Mouse (Mus musculus) gastrocnemius, postnatal 10 days (tissue): ENCODE measurements around the gene Spib. TPM values are rescaled to one million over a fixed set of nuclear protein-coding genes. Genes with fewer than 3 reads are reported as not detected.

Source experiments
- DNase-seq: peaks from one replicate; pipeline ENCODE4 v3.0.0; 2021; ENCODE audit warnings: mixed read lengths
- total RNA-seq, 2 experiments: library from RNA; stranded (reverse); gene quantifications; 2 replicates each; pipeline ENCODE4 v1.2.3; 2021

The Spib gene
- total RNA-seq, 2 experiments from 2014 or later: 1.2 TPM; not detected in 1

DNA sequence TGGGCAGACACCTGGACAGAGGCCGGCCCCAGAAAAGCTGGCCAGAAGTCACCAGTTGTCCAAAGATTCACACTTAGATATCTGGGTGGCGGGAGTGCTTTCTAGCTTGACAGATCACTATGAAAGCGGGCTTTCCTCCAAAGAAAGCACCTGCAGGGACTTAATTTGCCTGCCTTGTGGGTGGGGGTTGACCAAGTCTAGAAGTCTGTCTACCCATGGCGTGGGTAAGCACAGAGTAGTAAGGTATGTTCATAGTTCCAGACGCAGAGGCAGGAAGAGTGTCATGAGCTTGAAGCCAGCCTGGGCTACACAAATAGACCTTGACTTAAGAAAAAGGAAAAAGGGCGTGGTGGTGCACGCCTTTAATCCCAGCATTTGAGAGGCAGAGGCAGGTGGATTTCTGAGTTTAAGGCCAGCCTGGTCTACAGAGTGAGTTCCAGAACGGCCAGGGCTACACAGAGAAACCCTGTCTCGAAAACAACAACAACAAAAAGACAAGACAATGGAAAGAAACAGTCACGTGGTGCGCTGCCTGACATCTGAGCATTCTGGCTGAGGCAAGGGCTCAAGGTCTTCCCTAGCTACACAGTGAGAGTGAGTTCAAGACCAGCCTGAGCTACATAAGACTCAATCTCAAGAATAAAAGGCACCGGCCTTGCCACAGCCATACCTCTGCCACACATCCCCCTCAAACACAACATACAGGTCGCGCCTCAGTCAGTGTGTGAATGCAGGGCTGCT lies 5.3 kb downstream of the Spib start:
- DNase-seq: no peak

DNA sequence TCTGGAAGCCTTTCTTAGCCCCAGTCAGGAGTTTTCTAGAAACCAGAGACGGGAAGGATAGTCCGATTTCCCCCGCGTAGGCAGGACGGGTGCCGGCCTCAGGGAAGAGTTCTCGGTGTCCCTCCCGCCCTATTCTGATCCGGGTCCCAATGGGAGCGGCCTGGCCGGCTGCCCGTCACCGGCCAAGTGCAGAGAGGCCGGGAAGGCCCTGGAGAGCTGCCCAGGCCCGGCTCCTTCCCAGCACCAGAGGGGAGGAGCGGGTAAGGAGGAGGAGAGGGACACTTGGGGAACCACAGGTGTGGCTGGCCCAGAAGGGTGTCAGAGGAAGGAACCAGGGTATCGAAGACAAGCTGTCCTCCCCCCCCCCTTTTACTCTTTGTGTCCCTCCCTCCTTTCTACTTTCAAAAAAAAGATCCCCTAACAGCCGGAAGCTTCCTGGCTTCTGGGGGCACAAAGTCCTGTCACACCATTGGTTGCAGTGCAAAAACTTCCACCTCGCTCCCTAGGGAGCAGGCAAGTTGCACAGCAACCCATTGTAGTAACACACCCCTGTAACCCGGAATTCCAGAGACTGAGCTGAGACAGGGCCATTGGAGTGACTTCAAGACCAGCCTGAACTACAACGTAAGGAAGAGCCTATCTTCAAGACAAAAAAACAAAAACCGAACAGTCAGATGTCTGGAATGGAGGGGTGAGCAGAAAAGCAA lies 6.6 kb downstream of the Spib start:
- DNase-seq: peak; percentile 91

DNA sequence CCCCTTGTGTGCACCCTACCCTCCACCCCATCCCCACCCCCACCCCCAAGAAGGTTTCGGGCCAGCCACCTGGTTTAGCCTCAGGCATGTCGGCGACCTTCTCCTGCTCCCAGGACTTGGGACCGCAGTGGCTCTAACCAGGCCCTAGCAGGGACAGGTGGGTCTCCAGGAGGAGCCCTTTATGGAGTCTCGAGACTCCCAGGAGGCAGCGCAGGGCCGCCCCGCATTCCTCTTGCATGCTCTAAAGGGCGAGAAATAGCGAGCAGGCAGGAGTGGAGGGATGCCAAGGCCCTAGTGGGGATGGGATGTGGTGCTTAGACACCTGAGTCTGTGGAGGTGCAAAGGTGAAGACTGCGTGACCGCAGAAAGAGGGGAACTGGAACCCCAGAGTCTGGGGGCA lies 7.4 kb downstream of the Spib start, which contains the start of gene Mybpc2:
TSS of gene Mybpc2 (minus strand) at position 155 of the 400 bp plus-strand sequence.
- peak; percentile 73 for DNase-seq

DNA sequence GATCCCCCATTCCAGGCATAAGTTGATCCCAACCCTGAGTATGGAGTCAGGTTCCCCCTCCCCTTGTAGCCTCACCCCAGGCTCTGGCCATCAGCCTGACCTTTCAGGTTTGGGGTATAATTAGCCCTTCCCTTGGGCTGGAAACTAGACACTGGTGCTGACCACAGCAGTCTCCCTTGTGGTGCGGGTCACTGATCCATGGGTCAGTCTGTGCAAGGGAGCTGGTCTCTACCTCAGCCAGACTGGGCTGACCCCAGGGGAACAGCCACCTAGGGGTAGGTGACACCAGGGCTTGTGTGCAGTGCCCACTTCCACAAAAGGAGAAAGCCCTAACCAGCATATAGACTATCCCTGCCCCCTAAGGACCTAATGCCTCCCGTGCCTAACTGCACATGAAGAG lies 8.8 kb downstream of the Spib start:
- DNase-seq: peak; percentile 36

DNA sequence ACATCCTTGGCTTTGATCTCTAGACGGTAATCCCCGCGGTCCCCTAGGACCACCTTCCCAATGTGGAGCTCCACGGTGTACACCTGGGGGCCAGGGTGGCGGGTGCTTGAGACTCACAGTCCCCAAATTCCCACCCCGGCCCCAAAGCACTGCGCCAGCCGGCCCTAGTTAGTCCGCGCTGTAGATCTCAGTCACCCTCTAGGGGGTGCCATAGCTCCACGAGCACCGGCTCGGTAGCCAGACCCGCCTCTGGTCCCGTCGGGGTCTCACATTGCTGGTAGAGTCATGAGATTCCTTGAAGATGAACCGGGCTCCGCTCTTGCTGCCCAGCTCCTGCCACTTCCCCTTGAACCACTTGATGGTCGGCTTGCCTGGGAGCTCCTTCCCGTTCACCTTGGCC lies 10.2 kb downstream of the Spib start:
- peak; percentile 66 for DNase-seq

DNA sequence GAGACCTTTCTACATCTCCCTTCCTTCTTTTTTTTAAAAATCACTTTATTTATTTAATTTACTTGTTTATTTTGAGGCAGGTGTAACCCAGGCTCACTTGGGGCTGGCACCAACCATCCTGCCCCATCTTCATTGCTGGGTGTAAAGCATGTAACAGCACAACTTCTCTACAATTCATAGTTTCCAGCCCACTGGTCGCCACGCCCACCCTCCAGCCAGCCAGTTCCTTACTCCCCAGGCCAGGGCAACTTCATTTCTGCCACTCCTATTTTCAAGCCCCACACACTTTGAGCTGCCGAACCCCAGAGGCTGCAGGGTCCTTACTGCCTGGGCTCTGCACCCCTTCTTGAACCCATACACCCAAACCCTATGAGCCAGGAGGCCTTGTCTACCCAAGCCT lies 10.9 kb downstream of the Spib start:
- no peak for DNase-seq

DNA sequence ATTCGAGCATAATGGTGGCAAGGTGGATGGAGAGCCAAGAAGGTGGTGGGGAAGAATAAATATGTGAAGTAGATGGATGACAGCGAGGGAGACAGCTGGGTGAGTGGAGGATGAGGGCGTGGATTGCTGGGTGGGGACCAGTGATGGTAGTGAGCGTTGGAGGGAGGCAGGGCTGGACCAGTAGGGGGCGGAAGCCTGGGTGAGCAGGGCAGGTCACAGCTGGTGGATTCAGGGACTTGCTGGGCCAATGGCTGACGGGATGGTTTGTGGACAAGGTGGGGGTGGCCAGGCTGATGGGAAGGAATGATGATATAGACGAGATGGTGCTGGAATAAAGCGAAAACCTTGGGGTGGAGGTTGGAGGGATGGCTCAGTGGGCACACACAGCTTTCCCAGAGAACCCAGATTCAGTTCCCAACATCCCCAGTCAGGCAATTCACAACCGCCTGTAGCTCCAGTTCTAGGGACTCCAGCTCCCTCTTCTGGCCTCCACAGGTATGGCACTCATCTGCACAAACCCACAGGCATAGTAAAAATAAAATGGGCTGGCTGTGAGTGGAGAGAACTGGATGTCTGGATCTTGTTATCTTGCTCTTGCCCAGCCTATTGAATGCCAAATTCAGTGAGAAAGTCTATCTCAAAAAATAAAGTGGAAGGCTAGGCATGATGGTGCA lies 12.5 kb downstream of the Spib start:
- no peak for DNase-seq

DNA sequence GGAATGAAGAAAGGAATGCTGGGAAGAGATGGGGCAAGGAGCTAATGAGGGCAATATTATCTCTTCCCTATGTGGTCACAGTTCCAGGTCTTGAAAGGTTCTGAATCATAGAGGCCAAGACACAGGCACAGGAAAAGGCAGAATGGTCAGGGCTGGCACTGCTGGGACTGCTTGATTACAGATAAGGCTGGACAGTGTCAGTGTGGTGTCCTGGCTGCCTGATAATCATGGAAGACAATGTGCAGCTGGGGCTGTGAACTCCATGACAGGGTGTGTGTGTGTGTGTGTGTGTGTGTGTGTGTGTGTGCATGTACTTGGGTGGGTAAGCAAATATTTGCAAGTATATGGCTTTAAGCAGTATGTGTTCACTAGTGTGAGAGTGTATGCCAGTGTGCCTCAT lies 24.4 kb downstream of the Spib start:
- DNase-seq: no peak

DNA sequence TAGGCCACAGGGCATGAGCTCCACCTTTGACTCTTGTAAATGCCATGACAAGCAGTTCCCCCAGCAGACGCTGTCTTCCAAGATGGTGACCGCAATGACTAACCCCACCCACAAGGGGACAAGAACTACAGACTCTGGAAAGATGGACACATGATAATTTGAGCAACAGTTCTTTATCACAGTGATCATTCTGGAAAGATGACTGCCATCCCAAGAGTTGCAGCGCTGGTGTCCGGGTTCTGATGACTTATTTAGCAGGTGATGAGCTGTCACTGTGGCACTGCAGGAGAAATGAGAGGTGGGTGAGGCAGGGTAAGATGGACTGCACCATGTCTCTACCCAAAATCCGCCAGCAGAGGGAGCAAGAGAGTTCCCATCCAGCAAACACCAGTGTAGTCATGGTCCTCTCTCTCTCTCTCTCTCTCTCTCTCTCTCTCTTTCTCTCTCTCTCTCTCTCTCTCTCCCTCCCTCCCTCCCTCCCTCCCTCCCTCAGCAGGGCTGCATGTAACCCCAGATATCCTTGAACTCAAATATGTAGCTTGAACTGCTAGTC lies 30.2 kb downstream of the Spib start:
- peak; percentile 74 for DNase-seq

DNA sequence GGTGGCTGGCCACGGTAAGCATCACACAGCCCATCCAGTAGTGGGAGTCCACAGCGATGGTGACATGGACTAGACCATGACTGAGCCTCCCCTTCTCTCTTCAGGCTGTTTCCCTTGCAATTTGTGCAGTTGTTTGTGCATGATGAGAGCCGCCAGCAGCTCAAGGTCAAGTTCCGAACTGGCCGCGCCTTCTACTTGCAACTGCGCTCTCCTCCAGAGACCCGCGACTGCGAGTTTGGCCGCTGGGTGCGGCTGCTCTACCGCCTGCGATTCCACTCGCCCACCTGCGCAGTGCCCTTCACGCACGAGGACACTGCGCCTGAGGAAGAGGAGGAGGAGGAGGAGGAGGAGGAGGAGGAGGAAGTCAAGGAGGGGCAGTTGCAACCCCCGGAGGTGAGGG lies 31.8 kb downstream of the Spib start:
- no peak for DNase-seq

DNA sequence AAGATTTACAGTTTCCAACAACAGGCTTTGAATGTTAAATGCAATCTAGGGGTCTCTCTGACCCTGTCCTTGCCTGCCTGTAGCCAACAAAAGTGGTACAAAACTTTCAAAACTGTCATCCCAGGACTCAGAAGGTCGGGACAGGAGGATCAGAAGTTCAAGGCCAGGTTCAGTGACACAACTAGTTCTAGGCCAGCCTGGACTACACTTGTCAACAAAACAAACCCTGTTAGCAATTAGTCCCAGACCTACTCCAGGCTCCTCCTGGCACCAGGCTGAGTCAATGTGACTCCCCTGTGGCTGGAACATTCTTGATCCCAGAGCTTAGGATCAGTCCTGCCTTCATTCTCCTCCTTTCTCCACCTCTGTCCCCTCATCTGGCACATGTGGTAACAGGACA lies 32.9 kb downstream of the Spib start:
- DNase-seq: no peak

DNA sequence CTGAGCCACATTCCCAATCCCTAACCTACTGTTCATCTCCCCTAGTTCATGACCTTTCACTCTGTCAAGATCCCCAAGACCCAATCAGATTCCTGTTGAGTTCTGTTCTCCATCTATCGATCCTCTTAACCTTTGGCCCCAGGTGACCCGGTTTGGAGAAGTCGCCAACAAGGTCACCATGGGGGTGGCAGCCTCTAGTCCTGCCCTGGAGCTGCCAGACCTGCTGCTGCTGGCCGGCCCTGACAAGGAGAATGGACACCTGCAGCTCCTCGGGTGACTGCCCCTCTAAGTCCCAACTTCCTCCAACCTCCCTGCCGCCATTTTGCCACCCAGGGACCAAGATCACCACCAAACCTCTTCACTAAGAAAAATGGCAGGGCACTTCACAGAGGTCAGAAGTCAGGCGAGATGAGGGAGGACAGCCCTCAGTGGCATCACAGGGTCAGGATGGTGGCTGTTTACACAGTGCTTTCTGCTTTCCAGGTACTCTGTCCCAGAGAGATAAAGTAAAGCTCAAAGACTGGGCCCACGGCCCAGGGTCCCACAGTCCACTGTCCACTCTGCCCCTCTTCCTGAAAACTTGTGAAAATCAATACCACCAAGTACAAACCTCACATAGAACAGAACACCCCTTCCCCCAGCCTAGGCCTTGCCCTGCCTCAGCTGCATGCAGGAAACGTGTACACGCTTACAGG lies 34.4 kb downstream of the Spib start:
- DNase-seq: no peak

DNA sequence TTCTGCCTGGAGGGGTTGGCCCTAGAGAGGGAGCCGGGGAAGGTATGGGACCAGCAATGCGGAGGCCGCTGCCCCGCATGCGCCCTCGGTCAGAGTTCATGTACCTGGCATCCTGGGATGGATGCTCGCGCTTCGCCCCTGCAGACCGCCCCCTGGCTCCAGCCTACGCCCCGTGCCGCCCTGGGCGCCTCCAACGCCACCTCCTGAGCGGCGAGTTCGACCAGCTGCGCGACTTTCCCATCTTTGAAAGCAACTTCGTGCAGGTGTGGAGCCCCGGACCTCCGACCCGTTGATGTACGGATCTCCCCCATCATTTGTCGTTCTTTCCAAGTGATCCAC lies 35.1 kb downstream of the Spib start:
- no peak for DNase-seq

DNA sequence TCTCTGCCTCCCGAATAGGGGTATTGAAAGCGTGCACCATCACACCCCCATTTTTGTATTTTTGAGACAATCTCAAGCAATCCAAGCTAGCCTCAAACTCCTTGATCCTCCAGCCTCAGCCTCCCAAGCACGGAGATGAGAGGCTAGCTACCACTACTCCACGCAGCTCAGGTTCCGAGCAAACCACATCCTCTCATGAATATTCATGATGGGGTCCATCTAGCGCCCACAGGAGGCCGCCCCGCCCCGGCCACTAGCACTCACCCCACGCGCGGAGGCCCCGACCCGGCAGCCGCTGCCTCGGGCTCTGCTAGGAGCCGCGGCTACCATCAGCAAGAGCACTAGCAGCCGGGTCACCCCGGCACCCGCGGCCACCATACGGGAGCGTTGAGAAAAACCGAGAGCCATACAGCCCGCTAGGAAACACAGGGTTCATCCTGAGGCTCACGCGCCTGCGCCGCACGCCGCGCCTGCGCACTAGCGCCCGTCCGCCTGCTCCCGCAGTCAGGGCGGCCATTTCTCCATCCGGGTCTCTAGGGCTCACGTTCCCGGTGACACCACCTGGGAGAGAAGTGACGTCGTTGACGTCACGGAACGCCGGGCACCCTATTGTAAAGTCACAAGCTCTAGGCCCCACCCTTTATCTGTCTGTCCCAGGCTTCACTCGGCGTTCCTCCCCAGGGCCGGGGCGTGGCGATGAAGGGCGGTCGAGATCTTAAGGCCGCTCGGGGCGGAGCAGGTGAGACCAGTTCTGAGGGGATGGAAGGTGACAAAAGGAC lies 35.7 kb downstream of the Spib start, which contains the start of the genes Emc10 and Fam71e1:
TSS of gene Emc10 (minus strand) at position 538 of the 779 bp plus-strand sequence.
TSS of gene Fam71e1 (plus strand) at position 590 of the 779 bp plus-strand sequence.
- DNase-seq: peak; percentile 97

DNA sequence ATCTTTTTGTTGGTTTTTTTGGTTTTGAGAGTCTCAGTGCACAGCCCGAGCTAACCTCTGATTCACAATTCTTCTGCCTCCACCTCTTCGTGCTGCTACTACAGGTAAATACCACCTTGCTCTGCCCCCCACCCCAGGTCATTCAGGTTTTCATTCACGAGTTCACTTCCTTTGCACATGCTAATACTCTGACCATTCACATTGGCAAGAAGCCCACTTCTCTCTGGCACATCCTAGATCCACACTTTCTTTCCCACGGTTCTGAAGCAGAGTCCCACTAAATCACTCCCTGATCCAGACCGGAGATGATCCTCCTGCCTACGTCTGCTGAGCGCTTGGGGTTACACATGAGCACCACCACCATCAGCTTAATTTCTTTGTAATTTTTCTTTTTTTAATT lies 36.8 kb downstream of the Spib start:
- no peak for DNase-seq

DNA sequence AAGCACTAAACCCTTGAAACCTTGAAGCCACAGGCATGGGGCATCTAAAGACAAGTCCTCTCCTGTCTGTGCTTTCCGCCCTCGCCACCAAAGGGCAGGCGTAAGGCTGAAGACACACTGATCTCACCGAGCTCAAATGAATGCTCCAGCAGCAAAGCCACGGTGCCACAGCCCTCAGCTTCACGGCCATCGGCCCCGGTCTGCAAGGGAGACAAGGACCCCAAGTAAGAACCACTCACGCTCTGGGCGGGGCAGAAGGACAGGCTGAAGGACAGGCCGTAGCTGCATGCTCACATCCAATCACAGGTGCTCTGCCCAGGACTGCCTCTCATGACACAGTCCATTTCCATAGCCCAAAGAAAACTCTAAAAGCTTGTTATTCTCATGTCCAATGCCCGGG lies 37.2 kb downstream of the Spib start:
- no peak for DNase-seq

DNA sequence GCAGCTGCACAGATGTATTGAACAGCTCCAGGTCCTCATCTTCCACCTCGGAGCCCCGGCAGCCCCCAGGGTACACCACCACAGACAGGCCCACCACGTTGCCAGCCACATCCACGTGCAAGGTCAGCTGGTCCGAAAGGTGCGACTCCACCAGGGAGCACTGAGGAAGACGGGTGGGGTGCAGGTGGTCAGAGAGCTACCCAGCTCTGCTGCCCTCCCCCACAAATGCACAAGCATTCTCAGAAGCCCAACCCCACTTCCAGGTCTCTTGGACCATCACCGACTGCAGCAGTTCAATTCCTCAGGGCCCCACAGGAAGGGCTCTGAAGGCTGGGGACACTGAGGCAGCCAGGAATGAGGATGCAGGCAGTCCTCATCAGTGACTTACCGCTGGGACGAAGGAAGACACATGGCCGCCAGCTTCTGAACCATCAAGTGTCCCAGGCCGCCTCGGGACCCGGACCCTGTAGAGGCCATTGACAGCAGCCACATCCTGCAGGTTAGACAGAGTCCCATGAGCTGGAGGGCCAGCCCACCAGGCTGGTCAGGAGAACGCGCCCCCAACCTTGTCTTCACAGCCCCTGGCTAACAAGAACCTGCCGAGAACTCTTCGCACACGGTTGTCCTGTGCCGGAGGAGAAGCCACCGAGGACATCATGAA lies 39.6 kb downstream of the Spib start:
- peak; percentile 6 for DNase-seq

DNA sequence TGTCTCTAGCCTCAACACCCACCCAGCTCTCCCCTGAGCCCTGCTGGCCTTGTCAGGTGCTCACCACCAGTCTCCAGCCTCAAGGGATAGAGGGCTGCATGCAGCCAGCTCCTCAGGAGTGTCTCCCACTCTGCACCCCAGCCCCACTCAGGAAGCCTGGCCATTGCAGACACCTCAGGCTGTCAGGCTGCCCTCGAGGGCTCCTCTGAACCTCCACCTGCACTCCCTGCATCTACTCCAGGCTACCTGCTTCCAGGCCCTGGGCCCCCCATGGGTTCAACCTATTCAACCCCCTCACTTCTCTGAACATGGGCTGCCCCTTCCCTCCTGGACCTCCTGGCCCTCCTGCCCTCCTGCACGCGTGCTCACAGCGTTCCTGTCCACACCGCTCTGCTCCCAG lies 40.5 kb downstream of the Spib start:
- DNase-seq: peak; percentile 2

DNA sequence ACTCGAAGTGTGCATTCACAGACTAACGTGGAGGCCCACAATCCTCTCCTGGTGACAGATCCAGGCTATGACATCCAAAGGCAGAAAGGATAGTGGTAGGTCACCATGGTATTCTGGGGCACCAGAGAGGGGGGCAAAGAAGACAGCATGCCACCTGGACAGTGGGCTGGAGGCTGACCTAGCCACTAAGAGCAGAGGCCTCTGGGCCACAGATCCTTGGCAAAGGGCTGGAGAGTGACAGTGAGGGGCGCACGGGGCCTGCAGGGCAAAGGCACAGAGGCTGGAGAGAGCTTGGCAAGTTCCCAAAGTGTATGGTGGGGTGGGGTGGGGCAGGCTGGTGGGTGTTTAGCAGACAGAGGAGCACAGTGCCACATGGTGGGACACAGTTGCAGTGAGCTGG lies 41.6 kb downstream of the Spib start:
- DNase-seq: peak; percentile 5

DNA sequence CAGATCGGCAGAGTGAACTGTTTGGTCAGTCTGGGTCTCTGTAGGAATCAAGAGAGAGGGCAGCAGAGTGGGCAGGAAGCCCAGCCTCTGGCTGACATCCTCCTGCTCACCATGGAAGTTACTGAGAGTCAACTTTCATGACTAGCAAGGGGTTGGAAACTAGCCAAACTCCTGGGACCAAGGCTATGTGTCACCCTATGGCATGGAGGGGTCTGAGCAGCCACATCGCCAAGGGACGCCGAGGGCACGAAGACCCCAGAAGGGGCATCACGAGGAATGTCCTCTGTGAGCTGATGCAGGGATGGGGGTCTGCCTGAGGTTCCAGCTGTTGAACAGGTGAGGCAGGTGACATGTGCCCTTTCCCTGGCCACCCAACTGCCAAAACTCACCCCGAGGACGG lies 43.3 kb downstream of the Spib start:
- peak; percentile 3 for DNase-seq

DNA sequence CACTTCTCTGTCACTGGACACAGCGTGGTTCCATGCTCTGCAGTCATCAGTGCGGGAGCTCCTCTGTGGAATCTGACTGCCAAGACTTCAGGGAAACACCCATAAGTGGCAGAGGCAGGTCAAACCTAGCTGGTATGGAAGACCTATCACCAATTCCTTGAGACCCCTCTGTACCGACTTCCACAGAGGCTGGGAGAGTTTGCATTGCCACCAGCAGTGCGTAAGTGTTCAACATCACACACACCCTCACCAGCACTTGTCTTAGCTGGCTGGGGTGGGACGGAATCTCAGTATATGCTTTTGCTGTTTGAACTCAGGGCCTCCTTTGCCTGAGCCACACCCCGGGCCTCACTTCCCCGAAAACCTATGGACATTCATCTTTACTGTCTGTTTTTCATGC lies 43.9 kb downstream of the Spib start:
- DNase-seq: no peak
